Mouse (Mus musculus) liver, adult (tissue): Measurements from ENCODE around the gene Nop16.

Experiments used
- GATA4 ChIP-seq: IDR thresholded peaks from 2 replicates; pipeline ENCODE4 v1.6.1; 2014; ENCODE audit warnings: mild to moderate bottlenecking, low read length; ENCODE audit not compliant: insufficient replicate concordance

Gene Nop16

DNA sequence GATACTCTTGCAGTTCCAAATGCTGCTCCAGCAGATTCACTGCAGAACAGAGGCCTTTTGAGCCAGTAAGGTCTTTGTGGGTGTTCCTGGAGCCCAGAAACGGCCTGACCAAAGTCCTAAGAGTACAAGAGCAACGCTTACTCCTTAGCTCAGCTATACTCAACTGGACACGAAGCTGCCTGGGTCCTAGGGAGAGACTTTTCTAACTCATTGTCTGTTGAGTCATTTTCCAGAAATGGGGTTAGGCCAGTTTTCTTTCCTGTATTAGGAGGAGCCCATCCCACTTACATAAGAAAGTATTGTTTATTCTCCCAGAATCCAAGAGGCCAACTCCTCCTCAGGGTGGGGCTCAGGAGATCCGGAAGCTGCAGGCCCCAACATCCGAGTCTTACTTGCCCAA, 15.5 kb upstream of the Nop16 start:
- no peak for TF ChIP-seq GATA4

DNA sequence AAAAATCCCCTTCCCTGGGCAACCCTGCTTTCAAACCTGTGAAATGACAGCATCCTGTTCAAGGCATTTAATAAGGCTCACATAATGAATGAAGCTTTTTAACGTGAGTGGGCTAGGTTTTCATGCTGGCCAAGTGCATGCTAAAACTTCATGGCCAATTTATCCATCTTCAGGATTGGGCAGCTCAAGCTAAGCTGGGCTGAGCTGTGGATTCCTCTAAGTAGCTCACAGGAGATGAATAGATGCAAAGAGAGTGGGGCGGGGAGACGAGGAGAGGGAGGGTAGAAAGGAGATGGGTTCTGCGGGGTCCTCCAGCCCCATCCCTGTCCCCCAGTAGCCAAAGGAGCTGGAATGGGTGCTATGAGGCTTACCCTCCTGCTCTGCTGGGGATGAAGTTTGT, 14.3 kb upstream of the Nop16 start:
- TF ChIP-seq GATA4, result no peak

DNA sequence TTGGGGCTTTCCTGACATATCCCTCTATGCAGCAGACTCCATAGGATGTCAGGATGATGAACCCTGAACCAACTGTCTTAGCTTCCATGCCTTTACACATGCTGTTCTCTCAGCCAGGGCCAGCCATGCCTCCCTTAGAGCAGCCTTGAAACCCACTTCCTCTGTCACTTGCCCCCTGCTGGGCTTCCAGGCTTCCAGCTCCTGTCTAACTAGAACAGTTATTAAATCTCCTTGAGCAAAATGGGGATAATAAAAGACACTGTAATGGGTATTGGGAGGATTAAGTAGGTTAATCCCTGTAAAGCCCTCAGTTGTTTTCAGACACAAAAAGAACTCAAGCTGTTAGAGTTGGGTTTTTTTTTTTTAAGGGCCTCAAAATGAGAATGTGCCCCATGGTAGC, 13.6 kb upstream of the Nop16 start:
- TF ChIP-seq GATA4, result no peak

DNA sequence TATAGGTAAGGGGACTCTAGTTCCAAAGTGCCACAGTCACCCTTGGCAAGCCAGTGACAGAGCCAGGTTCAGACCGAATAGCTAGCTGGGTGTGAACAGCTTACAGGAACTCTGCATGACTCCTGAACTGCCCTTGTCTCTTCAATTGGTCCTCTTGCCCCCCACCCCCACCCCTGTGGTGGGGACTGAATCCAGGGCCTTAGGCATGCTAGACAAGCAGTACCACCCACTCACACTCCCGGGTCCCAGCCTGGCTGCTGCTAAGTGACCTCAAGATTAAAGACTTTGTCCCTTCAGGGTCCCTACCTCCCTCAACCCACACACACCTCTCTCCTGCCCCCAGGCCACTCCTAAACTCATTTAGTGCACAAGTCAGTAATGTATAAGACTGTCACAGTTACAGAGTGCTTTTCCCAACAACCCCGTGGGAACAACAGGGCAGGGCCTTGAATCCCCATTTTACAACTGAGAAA, 12.8 kb upstream of the Nop16 start:
- no peak for TF ChIP-seq GATA4

DNA sequence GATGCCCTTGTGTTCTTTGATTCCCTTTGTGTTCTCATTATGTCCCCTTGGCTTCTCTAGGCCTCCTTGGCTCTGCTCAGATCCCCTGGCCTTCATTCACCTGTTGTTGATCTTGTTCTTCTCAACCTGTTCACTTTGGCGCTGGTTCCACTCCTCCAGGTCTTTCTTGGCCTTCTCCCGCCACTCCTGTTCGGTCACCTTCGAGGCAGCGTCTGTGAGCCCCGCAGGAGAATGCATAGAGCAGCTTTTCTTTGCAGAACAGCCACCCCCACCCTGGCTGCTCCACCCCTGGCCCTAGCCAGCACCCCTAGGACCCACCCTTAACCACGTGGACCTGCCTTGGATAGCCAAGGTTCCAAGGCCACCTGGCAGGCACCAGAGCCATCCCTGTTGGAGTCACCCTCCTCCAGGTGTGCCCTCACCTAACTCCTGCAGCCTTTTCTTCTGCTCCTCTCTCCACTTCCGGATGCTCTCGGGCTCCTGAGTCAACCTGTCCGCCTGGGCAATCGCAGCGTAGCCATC, 8.8 kb upstream of the Nop16 start:
- TF ChIP-seq GATA4, result no peak

DNA sequence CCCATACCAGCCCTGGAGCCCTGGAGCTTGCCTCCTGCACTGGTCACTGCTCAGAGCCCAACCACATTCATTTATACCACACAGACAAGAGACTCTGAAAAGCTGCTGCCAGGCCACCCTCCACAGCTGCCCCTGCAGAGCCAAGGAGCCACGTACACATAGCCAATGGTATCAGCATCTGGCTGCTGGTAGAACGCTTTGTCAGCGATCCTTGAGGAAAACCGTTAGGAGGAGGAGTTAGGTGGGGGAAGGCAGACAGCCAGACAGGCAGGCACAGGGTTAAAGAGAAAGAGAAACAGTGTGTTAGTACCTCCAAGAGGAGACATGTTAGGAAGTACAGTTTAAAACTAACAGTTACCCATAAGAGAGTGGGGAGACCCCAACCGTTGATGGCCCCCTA, 7.0 kb upstream of the Nop16 start:
- TF ChIP-seq GATA4, result no peak

DNA sequence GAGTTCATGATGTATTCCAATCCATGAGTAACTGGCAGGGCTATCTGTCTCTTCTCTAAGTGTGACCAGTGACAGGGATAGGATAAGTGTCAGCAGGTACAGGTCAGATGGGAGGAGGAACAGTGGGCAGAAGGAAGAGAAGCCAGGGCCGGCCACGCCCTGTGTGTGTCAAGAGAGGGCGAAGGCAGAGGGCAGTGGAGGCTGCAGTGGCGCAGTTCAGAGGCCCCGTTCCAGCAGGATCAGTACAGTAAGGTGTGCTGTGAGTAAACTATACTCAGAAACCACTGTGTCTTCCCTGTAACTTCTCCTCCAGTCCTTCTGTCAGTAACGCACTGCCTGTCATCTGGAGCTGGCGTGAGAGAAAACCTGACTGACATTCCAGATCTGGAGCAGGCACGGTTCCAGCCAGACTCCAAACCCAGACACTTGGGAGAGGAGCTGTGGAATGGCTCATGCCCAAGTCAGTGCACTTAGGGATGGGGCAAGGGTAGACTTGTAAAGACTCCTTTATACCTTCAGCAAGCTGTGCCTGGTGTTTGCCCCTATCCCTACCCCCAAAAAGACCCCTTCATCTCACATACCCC, 6.3 kb upstream of the Nop16 start:
- TF ChIP-seq GATA4, result no peak

DNA sequence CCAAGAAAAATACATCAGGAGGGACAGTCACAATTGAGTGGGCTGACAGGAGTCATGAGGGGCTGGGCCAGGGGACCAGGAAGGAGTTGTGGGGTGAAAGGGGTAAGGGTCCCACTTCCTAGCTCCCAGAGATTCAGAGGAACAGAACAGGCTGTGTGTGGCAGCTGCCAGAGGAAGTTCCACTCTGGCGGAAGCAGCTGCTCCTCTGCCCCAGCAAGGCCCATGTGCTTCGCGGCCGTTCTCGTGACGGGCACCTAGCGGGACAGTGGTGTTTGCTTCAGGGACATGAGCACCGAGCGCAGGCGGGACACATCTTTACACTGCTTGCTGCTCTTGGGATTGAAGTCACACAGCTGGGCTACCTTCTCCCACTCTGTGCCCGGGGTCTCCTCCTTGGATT, 3.7 kb upstream of the Nop16 start:
- TF ChIP-seq GATA4, result no peak

DNA sequence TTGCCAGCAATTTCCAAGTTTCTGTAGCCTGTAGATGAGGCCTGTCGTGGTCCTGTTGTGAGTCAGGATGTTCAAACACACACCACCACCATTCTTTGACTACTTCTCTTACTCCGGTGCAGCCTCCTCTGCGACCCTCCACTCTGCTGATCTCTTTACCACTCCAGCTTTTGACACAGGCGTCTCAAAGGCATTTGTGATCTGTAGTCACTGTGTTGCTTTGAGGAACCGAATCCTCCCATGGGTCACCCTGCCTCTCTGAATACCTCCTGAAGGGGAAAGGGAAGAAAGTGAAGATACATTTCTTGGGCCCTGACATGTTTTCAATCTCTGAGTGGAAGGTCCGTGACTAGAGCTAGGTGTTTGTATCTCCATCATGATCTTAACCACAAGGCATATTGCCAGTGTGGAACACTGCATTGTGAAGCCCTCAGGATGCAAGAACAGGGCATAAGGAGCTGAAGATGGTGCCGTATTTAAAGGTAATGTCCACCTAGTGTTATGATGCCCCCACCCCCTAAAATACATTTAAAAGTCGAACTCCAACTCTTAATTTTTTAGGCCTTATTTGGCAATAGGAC, 2.0 kb upstream of the Nop16 start:
- no peak for TF ChIP-seq GATA4

DNA sequence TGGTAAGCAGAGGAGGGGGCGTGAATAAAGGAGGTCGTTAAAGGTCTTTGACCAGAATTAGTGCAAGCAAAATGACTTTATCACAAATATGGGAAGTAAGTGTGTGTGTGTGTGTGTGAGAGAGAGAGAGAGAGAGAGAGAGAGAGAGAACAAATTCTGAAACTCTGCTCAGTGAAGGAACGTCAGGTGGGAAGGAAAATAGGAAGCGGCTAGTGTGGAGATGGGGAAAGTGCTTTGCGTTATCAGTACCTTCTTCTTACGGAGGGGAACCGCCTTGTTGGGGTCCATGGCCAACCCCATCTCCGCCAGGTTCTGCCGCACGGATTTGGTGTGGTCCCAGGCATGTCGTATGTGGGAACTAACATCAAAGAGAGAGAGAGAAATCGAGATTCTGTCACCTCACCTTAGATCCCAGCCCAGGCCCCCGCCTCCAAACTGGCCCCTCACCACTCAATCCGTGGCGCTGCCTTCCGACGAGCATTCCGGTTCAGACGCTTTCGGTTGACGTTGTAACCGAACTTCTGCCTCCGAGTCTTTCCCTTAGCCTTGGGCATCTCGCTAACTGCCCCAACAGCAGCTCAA, 385 bp downstream of the Nop16 start:
- TF ChIP-seq GATA4, result no peak

DNA sequence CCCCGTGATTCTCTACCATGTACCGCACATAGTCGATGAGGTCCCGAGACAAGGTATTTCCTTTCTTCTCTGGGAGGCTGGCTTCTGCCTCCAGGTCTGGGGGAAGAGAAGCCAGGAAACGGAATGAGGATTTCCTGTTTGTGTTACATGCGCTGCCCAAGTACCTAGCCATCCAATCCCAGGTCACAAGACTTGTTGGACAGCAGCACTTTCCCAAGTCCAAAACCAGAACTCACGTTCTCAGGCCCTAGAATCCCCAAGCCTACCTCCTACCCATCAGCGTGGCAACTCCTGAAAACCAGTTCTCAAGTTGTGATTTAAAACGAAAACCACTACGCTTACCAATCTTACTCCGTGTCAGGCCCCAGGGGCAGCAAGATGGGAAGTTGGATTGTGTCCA, 4.1 kb downstream of the Nop16 start:
- no peak for TF ChIP-seq GATA4

DNA sequence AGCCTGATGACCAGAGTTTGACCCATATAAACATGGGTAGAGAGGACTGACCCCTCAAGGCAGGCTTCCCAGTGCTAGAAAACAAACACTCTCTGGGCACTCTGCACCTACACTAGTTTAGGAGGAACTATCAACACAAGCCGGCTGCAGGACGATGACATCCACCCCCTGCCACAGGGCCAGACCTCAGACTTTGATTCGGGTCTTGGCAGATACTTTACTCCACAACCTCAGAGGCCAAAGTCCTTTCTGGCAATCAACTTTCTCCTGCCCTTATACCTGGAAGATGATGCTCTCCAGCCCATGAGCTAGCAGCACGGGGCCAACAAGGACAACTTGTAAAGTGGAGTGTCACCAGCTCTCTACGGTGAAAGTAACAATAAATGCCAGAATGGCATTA, 7.0 kb downstream of the Nop16 start:
- TF ChIP-seq GATA4, result no peak

DNA sequence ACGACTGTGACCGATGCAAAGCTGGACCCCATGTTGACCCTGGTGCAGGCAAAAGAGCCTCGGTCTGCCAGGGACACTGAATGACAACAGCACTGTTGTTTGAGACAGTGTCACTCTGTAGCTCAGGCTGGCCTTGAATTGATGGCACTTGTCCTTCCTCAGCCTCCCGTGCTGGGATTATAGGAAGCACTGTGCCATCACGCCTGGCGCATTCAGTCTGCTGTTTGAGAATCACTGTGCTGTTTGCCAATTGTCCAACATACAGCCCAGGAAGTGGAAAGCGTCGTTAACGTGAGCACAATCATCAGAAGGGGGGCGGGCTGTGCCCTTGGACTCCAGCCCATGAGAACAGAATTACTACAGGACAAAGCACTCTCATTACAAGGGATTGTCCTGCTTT, 7.8 kb downstream of the Nop16 start:
- TF ChIP-seq GATA4, result no peak

DNA sequence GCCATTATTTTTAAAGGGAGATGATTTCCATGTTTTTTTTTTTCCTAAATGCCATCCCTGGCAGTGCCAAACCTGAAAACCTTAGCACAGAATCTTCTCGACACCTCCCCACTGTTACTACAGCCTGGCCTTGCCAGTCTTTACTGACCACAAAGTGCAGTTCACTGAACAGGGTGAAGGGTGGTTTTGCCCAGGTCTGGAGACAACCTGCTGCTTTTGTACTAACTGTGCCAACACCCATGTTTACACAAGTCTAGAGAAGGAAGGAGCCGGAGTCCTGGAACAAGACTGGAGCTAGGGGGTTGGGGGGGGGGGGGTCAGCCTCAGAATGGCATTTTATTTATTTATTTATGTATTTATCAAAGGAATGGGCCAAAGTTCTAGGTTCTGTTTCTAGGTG, 8.5 kb downstream of the Nop16 start:
- TF ChIP-seq GATA4, result no peak

DNA sequence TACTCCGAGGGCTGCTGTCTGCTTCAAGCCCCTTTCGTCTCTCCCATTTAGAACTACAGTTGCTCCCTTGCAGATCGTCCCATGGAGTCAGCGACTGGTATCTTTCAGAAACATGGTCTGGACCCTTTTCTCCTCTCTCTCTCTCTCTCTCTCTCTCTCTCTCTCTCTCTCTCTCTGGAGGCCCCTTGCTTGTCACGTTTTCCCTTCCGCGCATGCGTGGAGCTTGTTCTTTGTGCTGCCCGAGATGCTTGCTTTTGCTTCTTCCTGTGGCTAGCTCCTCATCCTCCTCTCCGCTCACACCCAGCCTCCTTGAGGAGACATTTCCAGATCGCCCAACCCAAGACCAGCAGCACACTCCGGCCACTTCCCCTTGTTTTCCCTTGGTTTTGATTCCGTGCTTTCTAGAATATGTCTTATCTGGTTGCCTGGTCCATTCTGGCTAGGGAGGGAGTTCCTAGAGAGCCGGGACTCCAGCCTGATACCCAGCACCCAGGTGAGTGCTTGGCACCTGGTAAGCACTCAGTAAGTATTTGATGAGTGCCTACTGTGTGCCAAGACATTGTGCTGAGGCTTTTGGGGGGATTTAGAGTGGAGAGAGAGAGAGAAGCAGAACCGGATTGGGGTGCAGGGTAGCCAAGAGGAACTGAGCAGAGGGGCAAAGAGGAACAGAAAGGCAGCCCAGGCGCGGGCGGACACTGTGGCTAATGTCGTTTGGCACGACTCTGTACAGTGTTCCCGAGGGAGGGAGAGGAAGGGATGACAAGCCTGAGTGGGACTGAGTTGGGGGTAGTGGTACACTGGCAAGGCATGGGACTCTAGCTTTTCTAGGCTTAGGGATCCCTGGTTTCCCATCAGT, 12.0 kb downstream of the Nop16 start:
- no peak for TF ChIP-seq GATA4

DNA sequence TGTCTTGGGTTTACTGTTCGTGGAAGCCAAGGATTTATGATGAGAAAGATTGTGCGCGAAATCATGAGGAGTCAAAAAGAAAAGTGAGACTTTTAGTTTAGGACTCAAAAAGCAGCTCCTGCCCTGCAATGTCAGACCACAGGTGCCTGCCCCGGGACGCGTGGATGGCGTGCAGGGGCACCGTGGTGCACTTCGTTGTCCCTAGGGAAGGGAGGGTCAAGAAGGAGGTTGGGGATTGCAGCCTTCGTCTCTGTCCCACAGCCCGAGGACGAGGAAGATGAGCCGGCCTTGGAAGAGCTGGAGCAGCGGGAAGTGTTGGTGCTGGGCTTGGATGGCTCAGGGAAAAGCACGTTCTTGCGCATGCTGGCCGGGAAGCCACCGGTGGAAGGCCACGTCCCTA, 14.4 kb downstream of the Nop16 start:
- TF ChIP-seq GATA4, result no peak
